Mouse (Mus musculus): ENCODE measurements around the gene Tnfrsf14. TPM values are rescaled to one million over a fixed set of nuclear protein-coding genes. Genes with fewer than 3 reads are reported as not detected.

The Tnfrsf14 gene
- polyA plus RNA-seq, 1 experiment from 2014 or later, result 56.7 TPM

Other genes with a start within 250 kb of the Tnfrsf14 start
- not detected in 2 replicates for gene Ttc34, start 91.1 kb downstream of the Tnfrsf14 start, polyA plus RNA-seq (2015; fragmentation: Nextera tagmentation; extraction: Ambion mirVana)
- gene Mmel1, start 59.0 kb downstream of the Tnfrsf14 start, polyA plus RNA-seq (2015; fragmentation: Nextera tagmentation; extraction: Ambion mirVana), result 2.3 and 3.1 TPM in 2 replicates
- 8.1 and 9.0 TPM in 2 replicates for gene Fam213b, start 29.4 kb downstream of the Tnfrsf14 start, polyA plus RNA-seq (2015; fragmentation: Nextera tagmentation; extraction: Ambion mirVana)
- gene Hes5, start 32.4 kb upstream of the Tnfrsf14 start, polyA plus RNA-seq (2015; fragmentation: Nextera tagmentation; extraction: Ambion mirVana), result 0.15 and 0.17 TPM in 2 replicates
- gene Pank4, start 35.6 kb upstream of the Tnfrsf14 start, polyA plus RNA-seq (2015; fragmentation: Nextera tagmentation; extraction: Ambion mirVana), result 21.7 and 24.4 TPM in 2 replicates
- 0.14 TPM in 1 of 2 replicates, not detected in the other for gene Plch2, start 128.2 kb upstream of the Tnfrsf14 start, polyA plus RNA-seq (2015; fragmentation: Nextera tagmentation; extraction: Ambion mirVana)
- gene Pex10, start 138.5 kb upstream of the Tnfrsf14 start, polyA plus RNA-seq (2015; fragmentation: Nextera tagmentation; extraction: Ambion mirVana), result 7.5 and 8.3 TPM in 2 replicates
- gene Rer1, start 157.8 kb upstream of the Tnfrsf14 start, polyA plus RNA-seq (2015; fragmentation: Nextera tagmentation; extraction: Ambion mirVana), result 78.0 and 81.0 TPM in 2 replicates
- 0.88 and 1.1 TPM in 2 replicates for gene Morn1, start 158.0 kb upstream of the Tnfrsf14 start, polyA plus RNA-seq (2015; fragmentation: Nextera tagmentation; extraction: Ambion mirVana)

Data from liver, embryonic 15.5 days (tissue).